Mouse (Mus musculus) olfactory bulb, adult 2 months (tissue): ENCODE measurements at regions not wholly inside any gene's neighbourhood (a gene's known extent, or its start where the extent isn't known, plus 50 kb on each side); places are given as distances from the start of the nearest gene placed in this dataset.

Experiments
- CTCF ChIP-seq: fragments of 200-500 bp; IDR thresholded peaks from 2 replicates; pipeline ENCODE4 v1.5.1; 2012; ENCODE audit warnings: low read depth, mild to moderate bottlenecking, low read length, moderate library complexity; ENCODE audit not compliant: insufficient read depth
- POLR2A ChIP-seq: fragments of 200-500 bp; IDR thresholded peaks from 2 replicates; pipeline ENCODE4 v1.6.1; 2012; ENCODE audit warnings: mild to moderate bottlenecking, low read depth, low read length, moderate library complexity; ENCODE audit not compliant: insufficient read depth

DNA sequence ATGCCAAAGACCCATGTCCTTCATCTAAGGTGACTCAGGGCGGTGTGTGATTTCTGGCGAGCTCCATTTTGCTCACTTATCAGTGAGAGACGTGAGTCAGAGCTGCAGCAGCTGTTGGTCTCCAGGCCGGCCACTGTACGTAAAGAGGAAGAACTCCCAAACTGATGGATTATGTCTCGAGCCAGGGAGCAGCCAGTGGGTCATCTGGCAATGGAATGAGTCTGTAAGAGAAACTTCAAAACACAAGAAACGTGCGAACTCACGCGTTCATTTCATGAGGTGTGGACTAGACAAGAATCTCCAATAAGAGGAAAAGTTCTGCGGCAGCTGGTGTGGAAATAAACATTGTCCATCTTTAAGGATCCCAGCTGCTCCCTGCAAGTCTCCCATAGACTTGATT lies 170.4 kb downstream of the Cand1 start:
- TF ChIP-seq POLR2A (no peak), CTCF (no peak)
